Mouse (Mus musculus): ENCODE data around the gene 4930512M02Rik.

The 4930512M02Rik gene

DNA sequence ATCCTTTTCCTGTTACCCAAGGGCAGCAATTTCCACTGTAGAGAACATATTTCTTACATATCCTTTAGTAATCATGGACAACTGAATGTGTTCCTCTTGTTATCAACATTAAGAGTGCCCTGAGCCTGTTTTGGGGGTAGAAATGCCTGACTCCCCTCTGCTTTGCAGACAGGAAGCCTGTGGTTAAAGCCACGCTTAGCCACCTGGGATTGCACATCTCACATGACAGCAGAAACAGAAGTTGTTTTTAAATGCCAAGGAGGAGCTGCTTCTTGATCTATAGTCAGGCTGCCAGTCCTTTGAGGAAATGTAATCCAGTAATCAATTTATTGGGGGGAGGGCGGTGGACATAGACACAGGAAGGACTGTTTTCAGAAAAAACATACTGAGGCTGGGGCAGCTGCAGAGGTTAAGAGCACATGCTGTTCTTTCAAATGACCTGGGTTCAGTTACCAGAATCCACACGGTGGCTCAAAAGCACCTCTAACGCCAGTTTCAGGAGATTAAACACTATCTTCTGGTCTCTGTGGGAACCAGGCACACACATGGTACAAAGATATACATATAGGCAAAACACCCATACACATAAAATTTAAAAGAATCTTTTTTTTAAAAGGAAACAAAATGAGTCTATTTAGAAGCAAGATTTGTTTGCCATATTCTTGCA lies 58.0 kb downstream of the 4930512M02Rik start:
- in situ Hi-C loops (cut with MboI; ENCODE audit: low pct_unique_long_range_greater_than_20kb in 1 of 2, low sequenced_read_pairs in 2 of 2, unreplicated experiment in 1 of 2), result loop anchor here (25.0 kb wide), 2 partner anchors 168 to 418 kb away; no protein-coding TSS in a partner anchor

DNA sequence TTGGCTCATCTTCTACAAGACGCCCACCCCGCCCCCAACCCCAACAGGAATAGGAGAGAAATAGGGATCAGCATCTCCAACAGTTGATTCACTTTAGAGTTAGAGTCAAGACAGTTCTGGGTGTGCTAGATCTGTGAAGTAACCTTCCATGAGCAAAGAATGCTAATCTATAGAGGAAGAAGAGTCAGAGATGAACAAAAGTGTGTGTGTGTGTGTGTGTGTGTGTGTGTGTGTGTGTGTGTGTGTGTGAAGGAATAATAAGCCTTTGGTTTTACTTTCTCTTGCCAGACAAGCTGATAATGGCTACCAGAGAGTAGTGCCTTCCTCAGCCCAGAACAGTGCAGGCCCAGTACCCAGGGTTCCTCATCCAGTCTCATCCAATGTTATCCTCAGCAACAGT lies 59.6 kb downstream of the 4930512M02Rik start:
- in situ Hi-C loops (cut with MboI; ENCODE audit: low pct_unique_long_range_greater_than_20kb in 1 of 2, low sequenced_read_pairs in 2 of 2, unreplicated experiment in 1 of 2), result loop anchor here (25.0 kb wide), 2 partner anchors 169 to 419 kb away; no protein-coding TSS in a partner anchor

DNA sequence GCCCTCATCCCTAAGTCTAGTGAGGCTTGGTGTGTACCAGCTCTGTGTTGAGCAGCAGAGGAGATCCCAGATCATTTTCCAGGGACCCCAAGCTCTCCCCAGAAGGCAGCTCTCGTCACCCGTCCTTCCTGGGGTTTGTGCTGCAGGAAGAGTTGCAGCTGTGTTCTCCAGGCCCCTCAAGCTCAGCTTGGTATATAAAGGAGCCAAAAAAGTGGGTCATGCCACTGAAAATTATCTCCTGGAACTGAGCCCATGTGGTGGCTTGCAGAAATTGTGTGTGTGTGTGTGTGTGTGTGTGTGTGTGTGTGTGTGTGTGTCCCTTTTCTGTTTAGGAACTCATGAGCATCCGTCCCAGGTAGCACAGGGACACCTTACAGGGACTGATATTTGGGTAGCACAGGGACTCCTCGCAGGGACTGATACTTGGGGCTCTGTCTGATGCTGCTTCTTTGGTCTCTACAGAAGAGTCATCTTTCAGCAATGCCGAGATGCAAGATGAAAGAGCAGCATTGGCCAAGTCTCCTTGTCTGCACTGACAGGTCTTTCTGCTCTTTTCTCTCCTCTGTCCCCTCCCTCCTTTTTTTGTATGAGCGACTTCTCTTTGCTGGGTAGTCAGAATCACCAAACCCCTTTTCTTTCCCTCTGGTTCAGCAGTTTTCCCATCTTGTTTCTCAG lies 62.4 kb downstream of the 4930512M02Rik start:
- in situ Hi-C loops (cut with MboI; ENCODE audit: low pct_unique_long_range_greater_than_20kb in 1 of 2, low sequenced_read_pairs in 2 of 2, unreplicated experiment in 1 of 2), result loop anchor here (25.0 kb wide), 2 partner anchors 172 to 422 kb away; no protein-coding TSS in a partner anchor

DNA sequence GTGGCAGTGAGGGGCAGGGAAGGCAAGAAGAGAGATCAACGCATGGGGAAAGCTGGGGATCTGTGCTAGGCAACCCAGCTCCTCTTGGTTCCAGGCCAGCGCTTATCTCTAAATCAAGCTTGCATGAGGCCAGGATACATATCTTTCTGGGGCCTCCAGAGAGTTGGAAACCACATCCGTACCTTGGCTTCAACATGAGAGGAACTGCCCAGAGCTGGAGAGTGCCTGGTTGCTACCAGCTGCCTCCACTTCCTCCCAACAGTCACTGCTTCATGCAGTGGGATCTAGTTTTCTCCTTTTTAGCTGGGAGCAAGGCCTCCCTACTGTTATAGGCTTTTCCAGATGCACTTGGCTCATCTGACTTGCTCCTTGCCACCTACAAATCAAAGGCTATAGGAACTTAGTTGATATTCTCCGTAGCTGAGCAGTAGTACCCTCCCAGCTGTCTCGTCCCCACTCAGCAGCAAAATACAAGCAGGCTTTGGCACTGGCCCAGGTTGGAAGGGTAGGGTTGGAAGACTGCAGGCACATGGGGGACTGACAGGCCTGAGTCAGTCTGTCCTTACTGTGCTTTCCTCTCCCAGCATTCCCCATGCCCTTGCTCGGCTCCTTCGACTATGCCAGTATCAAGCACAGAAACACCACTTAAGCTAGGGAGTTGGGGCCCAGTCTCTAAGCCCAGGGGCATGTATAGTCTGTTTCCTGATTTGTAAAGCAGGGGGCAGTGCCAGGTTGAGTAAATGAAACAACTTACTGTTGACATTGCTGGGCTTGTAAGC lies 63.2 kb downstream of the 4930512M02Rik start:
- in situ Hi-C loops (cut with MboI; ENCODE audit: low pct_unique_long_range_greater_than_20kb in 1 of 2, low sequenced_read_pairs in 2 of 2, unreplicated experiment in 1 of 2), result loop anchor here (25.0 kb wide), 2 partner anchors 173 to 423 kb away; no protein-coding TSS in a partner anchor

DNA sequence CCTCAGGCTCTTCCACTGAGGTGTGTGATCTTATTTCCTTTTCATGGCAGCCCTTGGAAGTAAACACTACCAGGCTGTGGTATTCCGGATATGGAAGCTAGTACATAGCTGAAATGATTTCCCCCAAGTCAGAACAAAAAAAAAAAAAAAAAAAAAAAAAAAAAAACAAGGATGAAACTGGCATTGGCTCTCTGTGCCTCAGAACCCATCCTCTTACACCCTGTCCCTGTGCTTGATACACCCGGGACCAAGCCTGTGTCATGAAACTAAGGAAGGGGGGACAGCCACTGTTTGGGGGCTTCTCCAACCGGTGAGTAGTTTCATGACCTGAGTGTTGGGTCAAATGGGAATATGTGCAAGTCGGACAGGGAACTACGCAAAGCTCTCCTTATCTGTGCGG lies 66.5 kb downstream of the 4930512M02Rik start:
- in situ Hi-C loops (cut with MboI; ENCODE audit: low pct_unique_long_range_greater_than_20kb in 1 of 2, low sequenced_read_pairs in 2 of 2, unreplicated experiment in 1 of 2), result loop anchor here (25.0 kb wide), 2 partner anchors 176 to 426 kb away; no protein-coding TSS in a partner anchor

DNA sequence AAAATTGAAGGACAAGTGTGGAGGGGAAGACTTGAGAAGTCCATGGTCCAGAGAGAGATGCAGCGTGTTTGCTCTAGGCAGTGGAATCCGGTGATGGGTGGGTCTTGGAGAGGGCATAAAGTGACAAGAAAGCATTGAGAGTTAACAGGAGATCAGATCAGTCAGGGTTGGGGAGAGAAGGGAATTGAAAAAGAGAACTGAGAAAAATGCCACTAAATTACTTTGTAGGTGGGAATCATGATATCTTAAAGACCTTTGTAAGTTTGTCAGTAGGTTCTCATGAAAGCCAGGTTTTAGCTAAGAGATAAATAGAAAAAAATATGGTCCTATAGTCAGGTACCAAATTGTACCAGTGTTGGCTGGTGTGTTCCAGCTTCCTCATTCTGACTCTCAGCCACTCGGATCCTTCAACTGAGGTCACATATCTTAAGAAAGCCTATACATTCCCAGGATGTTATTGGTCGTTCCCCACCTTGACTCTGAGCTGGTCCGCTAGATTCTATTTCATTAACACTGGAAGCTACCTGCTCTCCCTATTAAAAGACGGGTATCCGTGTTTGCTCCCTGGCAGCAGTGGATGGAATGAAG lies 68.4 kb downstream of the 4930512M02Rik start:
- in situ Hi-C loops (cut with MboI; ENCODE audit: low pct_unique_long_range_greater_than_20kb in 1 of 2, low sequenced_read_pairs in 2 of 2, unreplicated experiment in 1 of 2), result loop anchor here (25.0 kb wide), 2 partner anchors 178 to 428 kb away; no protein-coding TSS in a partner anchor

DNA sequence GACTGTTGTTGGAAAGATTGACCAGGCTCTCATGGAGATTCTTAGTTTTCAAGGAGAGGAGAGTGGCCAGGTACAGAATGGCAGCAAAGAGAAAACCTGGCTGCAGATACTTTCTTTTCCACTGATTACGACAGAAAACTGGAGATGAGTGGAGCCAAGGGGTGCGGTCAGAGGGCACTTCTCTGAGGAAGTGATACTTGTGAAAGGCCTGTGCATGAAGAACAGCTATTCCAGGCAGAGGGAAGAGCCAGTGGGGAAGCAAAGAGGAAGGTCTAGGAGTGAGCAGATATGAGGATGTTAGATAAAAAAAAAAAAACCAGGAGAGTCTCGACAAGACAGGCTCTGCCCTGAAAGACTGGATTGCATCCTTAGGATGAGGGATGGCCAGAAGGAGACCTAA lies 69.0 kb downstream of the 4930512M02Rik start:
- in situ Hi-C loops (cut with MboI; ENCODE audit: low pct_unique_long_range_greater_than_20kb in 1 of 2, low sequenced_read_pairs in 2 of 2, unreplicated experiment in 1 of 2), result loop anchor here (25.0 kb wide), 2 partner anchors 179 to 429 kb away; no protein-coding TSS in a partner anchor

DNA sequence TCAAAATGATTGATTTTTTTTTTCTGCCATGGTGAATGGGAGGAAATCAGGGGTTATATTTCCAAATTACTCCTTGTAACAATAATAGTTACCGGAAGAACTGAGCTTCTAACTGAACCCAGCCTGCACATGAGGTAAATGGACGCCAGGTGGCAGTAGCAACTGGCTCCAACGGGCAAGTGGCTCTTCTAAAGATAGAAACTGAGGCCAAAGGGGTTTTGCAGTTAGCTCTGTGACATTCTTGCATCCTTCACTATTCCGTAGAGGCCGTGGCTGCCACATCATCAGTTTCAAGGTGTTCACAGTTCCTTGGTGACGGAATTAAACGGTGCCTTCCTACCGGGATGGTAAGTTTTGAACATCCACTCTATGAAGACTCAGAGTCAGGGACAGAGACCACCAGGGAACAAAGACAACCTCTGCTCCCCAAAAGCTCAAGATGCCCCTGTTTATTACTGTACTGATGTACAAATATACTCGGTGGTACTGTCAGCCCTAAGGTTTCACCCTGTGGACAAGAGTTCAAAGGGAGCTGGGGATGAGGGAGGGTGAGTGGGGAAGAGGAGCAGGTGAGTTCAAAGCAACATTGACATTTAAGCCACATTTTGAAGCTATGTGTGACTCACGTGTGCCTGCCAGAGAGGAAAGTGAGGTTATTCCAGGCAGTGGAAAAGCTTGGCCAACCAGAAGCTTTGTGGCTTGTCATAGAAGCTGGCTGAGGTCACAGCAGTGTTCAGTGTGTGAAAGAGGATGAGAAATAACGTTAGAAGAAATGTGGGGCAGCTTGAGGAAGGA lies 70.3 kb downstream of the 4930512M02Rik start:
- in situ Hi-C loops (cut with MboI; ENCODE audit: low pct_unique_long_range_greater_than_20kb in 1 of 2, low sequenced_read_pairs in 2 of 2, unreplicated experiment in 1 of 2), result loop anchor here (25.0 kb wide), 2 partner anchors 180 to 430 kb away; no protein-coding TSS in a partner anchor

DNA sequence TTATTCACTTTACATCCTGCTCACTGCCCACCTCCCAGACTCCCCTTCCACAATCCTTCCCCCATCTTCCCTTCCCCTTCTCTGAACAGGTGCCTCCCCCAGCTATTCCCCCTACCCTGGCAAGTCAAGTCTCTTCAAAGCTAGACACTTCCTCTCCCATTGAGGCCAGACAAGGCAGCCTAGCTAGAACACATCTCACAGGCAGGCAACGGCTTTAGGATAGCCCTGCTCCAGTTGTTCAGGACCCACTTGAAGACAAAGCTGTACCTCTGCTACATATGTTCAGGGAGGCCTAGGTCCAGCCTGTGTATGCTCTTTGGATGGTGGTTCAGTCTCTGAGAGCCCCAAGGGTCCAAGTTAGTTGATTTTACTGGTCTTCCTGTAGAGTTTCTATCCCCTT lies 71.4 kb downstream of the 4930512M02Rik start:
- in situ Hi-C loops (cut with MboI; ENCODE audit: low pct_unique_long_range_greater_than_20kb in 1 of 2, low sequenced_read_pairs in 2 of 2, unreplicated experiment in 1 of 2), result loop anchor here (25.0 kb wide), 2 partner anchors 181 to 431 kb away; no protein-coding TSS in a partner anchor

DNA sequence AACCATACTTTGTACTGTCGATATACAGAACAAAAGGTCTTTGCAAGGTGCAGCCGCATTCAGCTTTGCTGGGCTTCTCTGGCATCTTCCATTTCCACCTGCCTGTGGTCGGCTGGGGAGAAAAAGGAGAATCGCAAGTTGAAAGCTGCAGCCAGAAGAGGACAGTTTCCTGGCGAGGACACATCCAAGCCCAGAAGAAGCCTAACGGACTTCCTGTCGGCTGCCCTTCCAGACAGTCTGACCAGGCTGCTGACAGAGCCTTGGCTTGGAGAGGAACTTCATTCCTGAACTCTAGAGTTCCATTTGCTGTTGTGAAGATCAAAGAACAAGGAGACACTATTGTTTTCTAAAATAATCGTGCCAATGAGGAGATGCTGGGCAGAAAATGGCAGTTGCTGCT lies 72.1 kb downstream of the 4930512M02Rik start:
- in situ Hi-C loops (cut with MboI; ENCODE audit: low pct_unique_long_range_greater_than_20kb in 1 of 2, low sequenced_read_pairs in 2 of 2, unreplicated experiment in 1 of 2), result loop anchor here (25.0 kb wide), 2 partner anchors 182 to 432 kb away; no protein-coding TSS in a partner anchor

DNA sequence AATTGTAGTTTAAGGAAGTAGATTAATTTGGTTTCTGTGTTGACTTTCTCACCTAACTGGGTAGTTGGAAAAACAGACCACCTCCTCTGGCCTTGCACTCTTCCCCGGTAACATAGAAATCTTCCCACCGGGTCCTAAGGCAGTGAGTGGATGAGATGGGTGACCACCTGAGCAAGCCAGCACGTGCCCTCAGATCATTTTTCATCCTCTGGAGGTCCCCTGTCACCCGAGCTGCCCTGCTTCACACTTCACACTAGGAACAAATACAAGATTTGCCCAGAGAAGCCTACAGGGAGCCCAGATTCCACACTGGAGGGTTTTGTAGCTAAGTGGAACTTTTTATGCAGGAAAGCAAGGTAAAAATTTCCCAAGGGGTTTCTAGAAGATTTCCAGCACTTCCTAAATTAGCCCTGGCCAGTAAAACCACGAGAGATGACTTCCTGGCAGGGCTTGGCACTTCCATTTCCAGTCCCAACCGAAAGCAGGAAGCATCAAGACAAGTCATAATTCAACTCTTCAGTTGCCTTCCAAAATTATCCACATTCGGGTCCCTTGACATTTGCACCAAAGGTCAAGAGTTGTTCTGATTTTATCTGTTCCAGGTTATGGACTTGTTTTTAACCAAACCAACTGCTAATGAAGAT lies 79.9 kb downstream of the 4930512M02Rik start:
- in situ Hi-C loops (cut with MboI; ENCODE audit: low pct_unique_long_range_greater_than_20kb in 1 of 2, low sequenced_read_pairs in 2 of 2, unreplicated experiment in 1 of 2), result no loop called here

DNA sequence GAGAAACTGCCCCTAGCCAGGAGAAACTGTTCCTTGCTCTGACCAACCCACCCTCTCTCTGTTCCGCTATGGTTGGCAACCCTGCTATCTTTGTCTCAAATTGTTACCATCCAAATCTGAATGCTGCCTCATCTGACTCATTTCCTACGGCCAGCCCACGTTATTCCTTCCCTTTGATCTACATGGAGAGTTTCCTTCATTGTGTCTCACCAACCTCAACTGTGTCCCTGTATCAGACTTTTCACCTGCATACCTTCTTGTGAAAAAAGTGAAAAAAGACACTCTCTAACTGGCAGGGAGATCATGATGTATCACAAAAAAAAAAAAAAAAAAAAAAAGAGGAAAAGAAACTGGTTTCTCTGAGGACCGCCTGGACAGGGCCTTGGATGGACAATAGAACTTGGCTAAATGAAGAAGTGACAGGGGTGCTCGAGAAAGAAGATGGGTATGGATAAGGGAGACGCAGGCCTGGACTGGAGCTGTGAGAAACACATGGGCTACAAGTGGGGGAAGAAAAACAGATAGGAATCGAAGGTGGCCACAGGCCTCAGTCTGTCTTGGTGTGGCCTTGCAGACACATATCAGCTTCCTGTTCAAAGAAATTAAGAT lies 80.6 kb downstream of the 4930512M02Rik start:
- in situ Hi-C loops (cut with MboI; ENCODE audit: low pct_unique_long_range_greater_than_20kb in 1 of 2, low sequenced_read_pairs in 2 of 2, unreplicated experiment in 1 of 2), result no loop called here

DNA sequence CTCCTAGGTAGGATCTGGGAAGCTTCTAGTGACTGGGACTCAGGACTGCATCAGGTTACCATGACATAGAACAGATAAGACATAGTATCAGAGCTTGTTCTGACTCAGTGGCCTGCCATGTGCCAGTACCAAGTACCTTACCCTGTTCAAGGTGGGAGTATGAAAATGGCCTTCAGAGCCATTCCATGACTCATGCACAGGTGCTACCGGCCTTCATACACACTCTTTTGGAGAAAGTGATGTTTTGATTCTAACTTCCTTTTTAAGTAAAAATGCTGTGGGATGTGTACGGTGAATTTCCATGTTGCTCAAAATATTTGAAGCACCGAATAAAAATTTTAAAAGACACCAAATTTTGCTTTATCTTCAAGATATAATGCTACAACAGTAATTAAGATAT lies 81.7 kb downstream of the 4930512M02Rik start:
- in situ Hi-C loops (cut with MboI; ENCODE audit: low pct_unique_long_range_greater_than_20kb in 1 of 2, low sequenced_read_pairs in 2 of 2, unreplicated experiment in 1 of 2), result no loop called here

Measured in mouse embryonic stem cell (cell line).